Mouse (Mus musculus) cortical plate, adult 2 months (tissue): Measurements from ENCODE around the gene Sfxn3.
A peak's percentile ranks its signal among the peaks of the same experiment; 100 is the strongest.

ENCODE experiments used
- CTCF ChIP-seq: fragments of 200-500 bp; IDR thresholded peaks from 2 replicates; pipeline ENCODE4 v1.5.1; 2011; ENCODE audit warnings: mild to moderate bottlenecking, control low read depth, low read length; ENCODE audit not compliant: insufficient read depth; ENCODE audit errors: extremely low read depth
- POLR2A ChIP-seq: fragments of 200-500 bp; IDR thresholded peaks from 2 replicates; pipeline ENCODE4 v1.6.1; 2011; ENCODE audit warnings: mild to moderate bottlenecking, low read length, control low read depth; ENCODE audit not compliant: insufficient read depth; ENCODE audit errors: extremely low read depth

GRCm38 (mm10) chr19:45056364-45056763 is 9.1 kb downstream of the Sfxn3 start:
- TF ChIP-seq CTCF (peak; percentile 62), POLR2A (no peak)
